Mouse (Mus musculus) urinary bladder, adult 2 months (tissue): ENCODE data around the gene Gm10190. TPM values are rescaled to one million over a fixed set of nuclear protein-coding genes. Genes with fewer than 3 reads are reported as not detected.

Source experiments
- polyA plus RNA-seq: library from polyadenylated mRNA; depleted of rRNA; stranded (reverse); fragments of >200 nt; gene quantifications from 2 replicates; pipeline ENCODE4 v1.2.3, GENCODE M21; 2012; rRNA removed

Gm10190 gene
- polyA plus RNA-seq, 1 experiment = not detected

Other genes with a start within 250 kb of the Gm10190 start
- 10.7 and 12.7 TPM in 2 replicates for gene Galm, start 246.1 kb downstream of the Gm10190 start, polyA plus RNA-seq
- 133 and 176 TPM in 2 replicates for gene Srsf7, start 166.2 kb downstream of the Gm10190 start, polyA plus RNA-seq
- 0.09 TPM in 1 of 2 replicates, not detected in the other for gene Ttc39d, start 166.1 kb downstream of the Gm10190 start, polyA plus RNA-seq
- gene Gemin6, start 149.1 kb downstream of the Gm10190 start, polyA plus RNA-seq = 8.1 and 8.9 TPM in 2 replicates
- gene Morn2, start 83.3 kb downstream of the Gm10190 start, polyA plus RNA-seq = 11.8 and 15.0 TPM in 2 replicates
- gene Dhx57, start 83.1 kb downstream of the Gm10190 start, polyA plus RNA-seq = 17.6 and 20.4 TPM in 2 replicates
- 0.35 and 0.72 TPM in 2 replicates for gene Arhgef33, start 66.1 kb downstream of the Gm10190 start, polyA plus RNA-seq
- 6.5 and 9.3 TPM in 2 replicates for gene Sos1, start 106.9 kb upstream of the Gm10190 start, polyA plus RNA-seq
- gene Cdkl4, start 204.3 kb upstream of the Gm10190 start, polyA plus RNA-seq = 0.10 and 0.18 TPM in 2 replicates